Mouse (Mus musculus): ENCODE measurements at regions not wholly inside any gene's neighbourhood (a gene's known extent, or its start where the extent isn't known, plus 50 kb on each side); places are given as distances from the start of the nearest gene placed in this dataset.

GRCm38 (mm10) chr9:78917336-78917735 is 302.0 kb downstream of the Cd109 start:
- ATAC-seq (replicated peaks; ENCODE audit: insufficient number of reproducible peaks, insufficient read depth, low FRiP score, low read depth) = no peak
- no peak overlapping the region for H3K4me3 ChIP-seq
- no peak overlapping the region for H3K9ac ChIP-seq

GRCm38 (mm10) chr9:78925977-78926593 is 310.7 kb downstream of the Cd109 start:
- no peak overlapping the region for H3K27ac ChIP-seq
- no peak overlapping the region for H3K4me2 ChIP-seq
- no peak overlapping the region for H3K9ac ChIP-seq
- no peak for ATAC-seq (replicated peaks; ENCODE audit: insufficient number of reproducible peaks, insufficient read depth, low FRiP score, low read depth)
- H3K4me1 ChIP-seq (replicated peaks) = 0 out of 2 replicates have a peak, but pooled peaks cover 2% of the 10 kb centered on the region
- H3K9me3 ChIP-seq (replicated peaks) = no peaks in the 10 kb centered on the region
- WGBS = 64% methylated on average over 7 of the region's 7 CpGs
- H3K4me3 ChIP-seq = no peak overlapping the region
- no peaks in the 10 kb centered on the region for H3K27me3 ChIP-seq
- H3K36me3 ChIP-seq = no peaks in the 10 kb centered on the region

More at GRCm38 (mm10) chr9:78917336-78917735, 302.0 kb downstream of the Cd109 start:
- no peaks in the 10 kb centered on the region for H3K9me3 ChIP-seq (replicated peaks)
- H3K27ac ChIP-seq = no peak overlapping the region
- no peaks in the 10 kb centered on the region for H3K27me3 ChIP-seq
- H3K4me2 ChIP-seq = no peak overlapping the region
- 77% methylated on average over 1 of the region's 1 CpGs for WGBS
- H3K4me1 ChIP-seq (replicated peaks) = no peaks in the 10 kb centered on the region
- H3K36me3 ChIP-seq = no peaks in the 10 kb centered on the region

GRCm38 (mm10) chr9:78941648-78942047 is 326.3 kb downstream of the Cd109 start:
- Histone ChIP-seq H3K4me1 (replicated peaks) (no peaks in the 10 kb centered on the region), H3K27me3 (no peaks in the 10 kb centered on the region), H3K36me3 (no peaks in the 10 kb centered on the region), H3K27ac (no peak overlapping the region), H3K9ac (no peak overlapping the region), H3K4me2 (no peak overlapping the region), H3K9me3 (replicated peaks) (no peaks in the 10 kb centered on the region), H3K4me3 (no peak overlapping the region)
- ATAC-seq (replicated peaks; ENCODE audit: insufficient number of reproducible peaks, insufficient read depth, low FRiP score, low read depth) = no peak

- Histone ChIP-seq H3K9me3 (replicated peaks) (no peaks in the 10 kb centered on the region), H3K27ac (no peak overlapping the region), H3K4me3 (no peak overlapping the region), H3K36me3 (no peaks in the 10 kb centered on the region), H3K27me3 (no peaks in the 10 kb centered on the region), H3K9ac (no peak overlapping the region), H3K4me2 (no peak overlapping the region), H3K4me1 (replicated peaks) (no peaks in the 10 kb centered on the region)
- 50% methylated on average over 1 of the region's 1 CpGs for WGBS
- ATAC-seq (replicated peaks; ENCODE audit: insufficient number of reproducible peaks, insufficient read depth, low FRiP score, low read depth) = no peak
Observed at GRCm38 (mm10) chr9:78964813-78965212, 349.5 kb downstream of the Cd109 start.

- no peak overlapping the region for H3K9ac ChIP-seq
- no peak for ATAC-seq (replicated peaks; ENCODE audit: insufficient number of reproducible peaks, insufficient read depth, low FRiP score, low read depth)
- H3K4me1 ChIP-seq (replicated peaks) = no peaks in the 10 kb centered on the region
- no peak overlapping the region for H3K4me2 ChIP-seq
- no peaks in the 10 kb centered on the region for H3K36me3 ChIP-seq
- no peaks in the 10 kb centered on the region for H3K27me3 ChIP-seq
- H3K9me3 ChIP-seq (replicated peaks) = no peaks in the 10 kb centered on the region
- H3K4me3 ChIP-seq = no peak overlapping the region
- 69% methylated on average over 14 of the region's 14 CpGs for WGBS
- H3K27ac ChIP-seq = no peak overlapping the region
Observed at GRCm38 (mm10) chr9:78965226-78965950, 350.0 kb downstream of the Cd109 start.

- Histone ChIP-seq H3K4me2 (no peak overlapping the region), H3K4me1 (replicated peaks) (no peaks in the 10 kb centered on the region), H3K9me3 (replicated peaks) (no peaks in the 10 kb centered on the region), H3K36me3 (no peaks in the 10 kb centered on the region), H3K4me3 (no peak overlapping the region), H3K27ac (no peak overlapping the region), H3K27me3 (no peaks in the 10 kb centered on the region), H3K9ac (no peak overlapping the region)
- 77% methylated on average over 3 of the region's 3 CpGs for WGBS
- no peak for ATAC-seq (replicated peaks; ENCODE audit: insufficient number of reproducible peaks, insufficient read depth, low FRiP score, low read depth)
Observed at GRCm38 (mm10) chr9:78971731-78972130, 356.4 kb downstream of the Cd109 start.

- WGBS = 83% methylated on average over 2 of the region's 2 CpGs
- no peaks in the 10 kb centered on the region for H3K9me3 ChIP-seq (replicated peaks)
- no peak for ATAC-seq (replicated peaks; ENCODE audit: insufficient number of reproducible peaks, insufficient read depth, low FRiP score, low read depth)
- H3K4me1 ChIP-seq (replicated peaks) = no peaks in the 10 kb centered on the region
- no peaks in the 10 kb centered on the region for H3K36me3 ChIP-seq
- no peak overlapping the region for H3K4me3 ChIP-seq
- no peak overlapping the region for H3K27ac ChIP-seq
- H3K27me3 ChIP-seq = no peaks in the 10 kb centered on the region
- no peak overlapping the region for H3K9ac ChIP-seq
- H3K4me2 ChIP-seq = no peak overlapping the region
Observed at GRCm38 (mm10) chr9:78983734-78984133, 368.4 kb downstream of the Cd109 start.

GRCm38 (mm10) chr9:78985184-78985864 is 370.0 kb downstream of the Cd109 start:
- Histone ChIP-seq H3K9ac (no peak overlapping the region), H3K4me2 (no peak overlapping the region), H3K9me3 (replicated peaks) (no peaks in the 10 kb centered on the region), H3K27me3 (no peaks in the 10 kb centered on the region), H3K27ac (no peak overlapping the region), H3K4me3 (no peak overlapping the region), H3K36me3 (no peaks in the 10 kb centered on the region), H3K4me1 (replicated peaks) (no peaks in the 10 kb centered on the region)
- ATAC-seq (replicated peaks; ENCODE audit: insufficient number of reproducible peaks, insufficient read depth, low FRiP score, low read depth) = no peak
- 77% methylated on average over 5 of the region's 5 CpGs for WGBS

GRCm38 (mm10) chr9:78991310-78991709 is 376.0 kb downstream of the Cd109 start:
- no peaks in the 10 kb centered on the region for H3K36me3 ChIP-seq
- no peaks in the 10 kb centered on the region for H3K4me1 ChIP-seq (replicated peaks)
- H3K4me3 ChIP-seq = no peak overlapping the region
- H3K27me3 ChIP-seq = no peaks in the 10 kb centered on the region
- 70% methylated on average over 4 of the region's 4 CpGs for WGBS
- H3K4me2 ChIP-seq = no peak overlapping the region
- H3K9ac ChIP-seq = no peak overlapping the region
- H3K27ac ChIP-seq = no peak overlapping the region
- no peak for ATAC-seq (replicated peaks; ENCODE audit: insufficient number of reproducible peaks, insufficient read depth, low FRiP score, low read depth)
- no peaks in the 10 kb centered on the region for H3K9me3 ChIP-seq (replicated peaks)

- Histone ChIP-seq H3K27me3 (no peaks in the 10 kb centered on the region), H3K9ac (no peak overlapping the region), H3K4me2 (no peak overlapping the region), H3K4me3 (no peak overlapping the region), H3K27ac (no peak overlapping the region), H3K4me1 (replicated peaks) (no peaks in the 10 kb centered on the region), H3K9me3 (replicated peaks) (no peaks in the 10 kb centered on the region), H3K36me3 (no peaks in the 10 kb centered on the region)
- no peak for ATAC-seq (replicated peaks; ENCODE audit: insufficient number of reproducible peaks, insufficient read depth, low FRiP score, low read depth)
Observed at GRCm38 (mm10) chr9:79001081-79001480, 385.7 kb downstream of the Cd109 start.

- Histone ChIP-seq H3K27me3 (no peaks in the 10 kb centered on the region), H3K4me2 (no peak overlapping the region), H3K4me1 (replicated peaks) (no peaks in the 10 kb centered on the region), H3K27ac (no peak overlapping the region), H3K9ac (no peak overlapping the region), H3K4me3 (no peak overlapping the region), H3K9me3 (replicated peaks) (no peaks in the 10 kb centered on the region), H3K36me3 (no peaks in the 10 kb centered on the region)
- no peak; the same call in 1 of the 2 replicates for ATAC-seq (replicated peaks; ENCODE audit: insufficient number of reproducible peaks, insufficient read depth, low FRiP score, low read depth)
- 47% methylated on average over 1 of the region's 1 CpGs for WGBS
Observed at GRCm38 (mm10) chr9:79001930-79002329, 386.6 kb downstream of the Cd109 start.
